Mouse (Mus musculus): Measurements from ENCODE around the gene Trpv4.

Trpv4 gene

GRCm38 (mm10) chr5:114620305-114620704 lies 37.9 kb downstream of the Trpv4 start:
- no peak for DNase-seq (ENCODE audit: low spot score in 2 of 2)

- DNase-seq (ENCODE audit: low spot score in 2 of 2), result peak; percentile 30 to 50
These were observed 39.4 kb downstream of the Trpv4 start for GRCm38 (mm10) chr5:114618851-114619250.

GRCm38 (mm10) chr5:114617809-114618208 lies 40.4 kb downstream of the Trpv4 start:
- no peak for DNase-seq (ENCODE audit: low spot score in 2 of 2)

DNA sequence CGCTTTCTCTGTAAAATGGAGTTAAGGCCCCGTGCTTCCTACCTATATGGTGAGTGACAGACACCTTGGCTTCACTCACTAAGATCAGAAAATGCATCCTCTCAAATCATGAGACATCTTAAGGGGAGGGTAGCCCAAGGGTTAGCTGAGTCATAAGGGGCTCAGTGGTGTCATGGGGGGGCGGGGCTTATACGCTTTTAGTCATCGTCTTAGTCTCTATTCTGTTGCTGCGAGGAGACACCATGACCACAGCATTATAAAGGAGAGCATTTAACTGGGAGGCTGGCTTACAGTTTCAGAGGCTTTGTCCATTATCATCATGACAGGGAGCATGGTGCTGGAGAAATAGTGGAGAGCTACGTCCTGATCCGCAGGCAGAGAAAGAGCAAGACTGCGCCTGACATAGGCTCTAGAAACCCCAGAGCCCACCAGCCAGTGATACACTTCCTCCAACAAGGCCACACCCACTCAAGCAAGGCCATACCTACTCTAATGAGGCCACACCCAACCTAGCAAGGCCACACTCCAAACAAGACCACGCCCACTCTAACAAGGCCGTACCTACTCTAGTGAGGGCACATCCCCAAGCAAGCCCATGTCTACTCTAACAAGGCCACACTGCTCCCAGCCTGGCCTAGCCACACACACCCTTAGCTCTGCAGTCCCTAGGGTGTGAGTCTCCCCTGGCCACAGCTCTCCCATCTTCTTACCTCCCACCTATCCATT lies 41.7 kb downstream of the Trpv4 start:
- no peak for DNase-seq (ENCODE audit: low spot score in 2 of 2)

- no peak for DNase-seq (ENCODE audit: low spot score in 2 of 2)
These were observed 43.4 kb downstream of the Trpv4 start for GRCm38 (mm10) chr5:114614863-114615262.

DNA sequence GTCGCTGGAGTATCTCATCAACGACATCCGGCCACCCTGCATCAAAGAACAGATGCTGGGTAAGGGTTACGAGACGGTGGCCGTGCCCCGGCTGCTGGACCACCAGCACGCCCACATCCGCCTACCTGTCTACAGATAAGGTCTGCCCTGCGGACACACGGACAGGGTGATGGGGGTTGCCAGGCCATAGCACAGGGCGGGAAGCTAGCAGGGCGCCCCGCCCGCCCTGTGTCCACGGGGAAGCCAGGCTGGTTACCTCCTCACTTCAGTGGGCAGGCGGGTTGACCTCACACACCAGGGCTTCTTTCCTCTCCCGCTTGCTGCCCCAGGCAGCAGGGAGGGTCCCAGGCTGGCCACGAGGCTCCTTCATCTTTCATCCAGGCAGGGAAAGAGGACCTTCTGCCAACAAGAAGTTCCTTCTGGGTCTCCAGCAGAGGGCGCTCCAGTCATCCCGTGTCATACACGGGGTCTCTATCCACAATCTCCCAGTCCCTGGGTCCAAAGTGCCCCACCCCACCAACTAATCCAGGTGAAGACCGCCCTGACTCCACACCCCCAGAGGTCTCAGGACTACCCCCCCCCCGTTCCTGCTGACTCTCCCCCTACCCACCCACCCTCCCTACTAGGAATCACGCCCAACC lies 46.1 kb downstream of the Trpv4 start:
- DNase-seq (ENCODE audit: low spot score in 2 of 2), result no peak

DNA sequence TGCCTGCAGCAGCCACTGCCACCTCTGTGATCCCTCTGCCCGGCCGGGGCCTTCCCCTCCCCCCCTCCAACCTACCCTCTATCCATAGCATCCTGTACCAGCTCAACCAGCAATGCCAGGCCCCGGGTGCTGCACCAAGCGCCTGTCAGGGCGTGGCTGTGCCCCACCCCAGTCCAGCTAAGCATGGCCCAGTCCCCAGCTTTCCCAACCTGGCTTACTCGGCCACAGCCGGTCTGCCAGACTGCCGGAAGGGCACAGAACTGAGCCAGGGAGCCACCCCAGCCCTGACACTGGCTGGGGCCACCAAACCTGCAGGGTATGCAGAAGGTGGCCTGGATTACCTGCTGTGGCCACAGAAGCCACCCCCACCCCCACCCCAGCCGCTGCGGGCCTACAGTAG lies 47.0 kb downstream of the Trpv4 start:
- no peak for DNase-seq (ENCODE audit: low spot score in 2 of 2)

GRCm38 (mm10) chr5:114608516-114608915 lies 49.7 kb downstream of the Trpv4 start:
- DNase-seq (ENCODE audit: low spot score in 2 of 2), result peak; percentile 33 to 72

DNA sequence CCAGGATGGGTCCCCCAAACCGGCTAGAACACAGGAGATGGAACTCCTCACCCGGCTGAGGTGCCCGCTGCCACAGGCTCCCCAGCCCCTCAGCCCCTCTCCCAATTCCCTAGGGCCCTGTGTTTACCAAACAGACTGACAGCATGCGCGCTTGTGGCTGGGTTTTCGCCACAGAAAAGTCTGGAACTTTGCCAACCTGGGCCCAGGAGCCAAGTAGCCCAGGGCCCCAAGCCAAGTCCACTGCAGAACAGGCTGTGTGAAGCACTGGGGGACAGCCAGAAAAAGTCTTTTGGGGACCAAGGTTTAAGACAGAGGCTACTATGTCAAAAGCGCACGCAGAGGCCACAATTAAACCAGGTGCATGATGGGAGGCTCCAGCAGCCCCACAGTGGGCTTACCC lies 50.6 kb downstream of the Trpv4 start:
- DNase-seq (ENCODE audit: low spot score in 2 of 2), result no peak

- DNase-seq (ENCODE audit: low spot score in 2 of 2), result no peak
These were observed 52.2 kb downstream of the Trpv4 start for GRCm38 (mm10) chr5:114605981-114606380.

DNA sequence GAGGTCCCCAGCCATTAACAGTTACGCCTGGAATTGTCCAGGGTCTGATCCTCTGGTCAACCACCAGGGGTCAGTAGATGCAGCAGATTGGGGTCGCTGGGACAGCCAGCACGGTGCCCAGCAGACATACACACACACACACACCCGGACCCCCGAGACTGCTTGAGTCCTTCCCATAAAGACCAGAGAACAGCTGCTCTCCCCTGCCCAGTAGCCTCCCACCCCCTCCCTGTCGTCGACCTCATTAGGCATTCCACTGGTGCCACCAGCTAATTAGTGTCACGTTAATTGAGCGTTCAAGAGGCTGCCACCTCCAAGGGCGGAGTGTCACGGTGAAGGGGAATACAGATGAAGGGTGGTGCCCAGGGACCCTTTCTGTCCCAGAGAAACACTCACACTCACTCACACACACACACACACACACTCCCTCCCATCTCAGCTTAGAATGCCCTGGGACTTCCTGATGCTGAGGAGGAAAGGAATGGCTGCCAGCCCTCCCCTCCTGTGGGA lies 53.4 kb downstream of the Trpv4 start:
- no peak for DNase-seq (ENCODE audit: low spot score in 2 of 2)

DNA sequence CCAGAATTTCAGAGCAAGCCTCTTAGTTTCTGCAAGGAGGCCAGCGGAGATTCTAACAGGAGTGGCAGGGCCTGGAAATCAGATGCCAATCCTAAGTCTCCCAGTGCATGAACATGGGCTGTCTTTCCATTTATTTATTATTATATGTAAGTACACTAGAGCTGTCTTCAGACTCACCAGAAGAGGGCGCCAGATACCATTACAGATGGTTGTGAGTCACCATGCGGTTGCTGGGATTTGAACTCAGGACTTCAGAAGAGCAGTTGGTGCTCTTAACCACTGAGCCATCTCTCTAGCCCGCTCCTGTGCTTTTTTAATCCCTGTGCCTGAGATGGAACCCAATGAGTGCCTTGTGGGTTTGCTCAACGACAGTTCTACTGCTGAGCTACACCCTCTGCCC lies 54.2 kb downstream of the Trpv4 start:
- DNase-seq (ENCODE audit: low spot score in 2 of 2), result no peak

- DNase-seq (ENCODE audit: low spot score in 2 of 2), result no peak
These were observed 56.2 kb downstream of the Trpv4 start for GRCm38 (mm10) chr5:114602012-114602411.

DNA sequence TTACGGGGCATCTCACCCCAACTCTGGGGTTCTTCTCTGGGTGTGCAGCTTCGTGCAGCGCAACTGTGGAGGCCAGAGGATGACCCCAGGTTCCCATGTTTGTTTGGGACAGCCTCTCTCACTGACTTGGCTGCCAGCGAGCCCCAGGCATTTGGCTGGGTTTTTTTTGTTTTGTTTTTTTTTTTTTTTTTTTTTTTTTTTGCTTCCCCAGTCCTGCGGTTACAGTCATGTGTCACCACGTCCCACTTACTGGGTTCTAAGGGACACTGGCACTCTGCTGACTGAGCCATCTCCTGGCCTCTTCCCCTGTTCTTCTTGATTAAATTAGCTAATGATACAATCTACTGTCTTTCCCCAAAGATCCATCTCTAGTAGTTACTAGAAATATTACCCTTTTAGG lies 60.6 kb downstream of the Trpv4 start:
- no peak for DNase-seq (ENCODE audit: low spot score in 2 of 2)

- DNase-seq (ENCODE audit: low spot score in 2 of 2), result no peak
These were observed 61.0 kb downstream of the Trpv4 start for GRCm38 (mm10) chr5:114597222-114597621.

DNA sequence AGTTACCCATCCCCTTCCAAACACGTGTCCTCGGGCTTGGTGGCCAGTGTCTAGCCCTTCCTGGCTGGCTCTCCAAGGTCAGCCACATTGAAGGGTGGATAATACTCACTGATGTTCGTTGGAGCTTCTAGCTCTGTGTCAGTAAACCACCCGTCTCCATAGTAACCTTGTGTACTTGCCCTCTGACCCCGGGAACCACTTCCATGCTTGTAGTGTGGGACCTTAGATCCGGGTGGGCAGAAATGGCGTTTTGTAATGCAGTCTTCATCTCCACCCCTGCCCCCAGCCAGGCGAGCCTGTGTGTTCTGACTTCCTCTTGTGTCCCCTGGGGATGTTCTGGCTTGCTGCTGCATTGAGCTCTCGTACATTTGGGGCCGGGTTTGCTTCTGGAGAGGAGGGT lies 61.6 kb downstream of the Trpv4 start:
- no peak for DNase-seq (ENCODE audit: low spot score in 2 of 2)

DNA sequence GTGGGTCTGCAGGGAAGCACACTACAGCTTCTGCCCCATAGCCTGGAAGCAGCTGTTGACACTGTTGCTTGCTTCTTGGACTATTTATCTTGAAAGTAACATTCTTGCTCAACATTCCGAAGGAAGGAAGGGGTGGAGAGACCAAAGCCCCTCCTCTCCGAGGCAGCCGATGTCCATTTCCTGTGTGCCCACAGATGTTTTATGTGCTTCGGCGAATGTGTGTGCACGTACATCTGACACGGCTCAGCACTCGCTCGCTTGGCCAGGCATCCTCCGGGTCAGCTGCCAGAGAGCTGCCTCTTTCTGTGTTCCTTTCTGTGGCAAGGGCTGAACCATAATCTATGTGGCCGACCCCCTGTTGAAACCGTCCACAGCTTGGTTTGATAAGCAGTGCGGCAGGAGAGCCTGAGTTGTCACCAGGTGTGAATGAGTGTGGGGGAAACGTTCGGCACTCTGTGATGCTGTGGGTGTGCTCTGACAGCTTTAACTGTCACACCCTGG lies 63.4 kb downstream of the Trpv4 start:
- peak in 1 of 2 experiments; percentile 15 for DNase-seq (ENCODE audit: low spot score in 2 of 2)

- DNase-seq (ENCODE audit: low spot score in 2 of 2), result no peak
These were observed 64.3 kb downstream of the Trpv4 start for GRCm38 (mm10) chr5:114593949-114594348.

DNA sequence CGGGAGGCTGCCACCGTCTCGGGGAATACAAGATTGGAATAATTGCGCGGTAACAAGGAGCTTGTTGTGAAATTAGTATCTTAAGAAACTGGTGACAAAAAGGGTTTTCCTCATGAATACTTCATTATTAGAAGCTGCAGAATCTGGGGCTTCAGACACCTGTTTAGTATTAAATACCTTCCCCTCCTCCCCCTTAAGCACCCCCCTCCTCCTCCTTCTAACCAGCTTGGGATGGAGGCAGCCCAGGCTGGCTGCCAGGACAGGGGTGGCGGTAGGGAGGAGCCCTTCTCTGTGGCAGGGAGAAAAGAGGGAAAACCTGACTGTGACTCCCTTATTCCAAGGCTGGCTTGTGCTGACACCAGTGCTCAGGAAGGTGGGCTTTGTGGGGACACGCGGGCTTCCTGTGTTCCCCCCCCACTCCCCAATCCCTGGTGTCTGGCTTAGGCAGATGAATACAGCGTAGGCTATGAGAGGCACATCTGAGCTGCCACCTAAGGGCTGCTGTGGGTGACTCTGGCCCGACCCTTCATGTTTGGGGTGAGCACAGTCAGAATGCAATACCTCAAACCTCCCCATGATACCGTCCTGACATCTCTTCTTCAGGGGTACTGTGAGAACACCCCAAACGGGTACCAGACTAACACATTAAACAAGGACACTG lies 64.9 kb downstream of the Trpv4 start:
- no peak for DNase-seq (ENCODE audit: low spot score in 2 of 2)

DNA sequence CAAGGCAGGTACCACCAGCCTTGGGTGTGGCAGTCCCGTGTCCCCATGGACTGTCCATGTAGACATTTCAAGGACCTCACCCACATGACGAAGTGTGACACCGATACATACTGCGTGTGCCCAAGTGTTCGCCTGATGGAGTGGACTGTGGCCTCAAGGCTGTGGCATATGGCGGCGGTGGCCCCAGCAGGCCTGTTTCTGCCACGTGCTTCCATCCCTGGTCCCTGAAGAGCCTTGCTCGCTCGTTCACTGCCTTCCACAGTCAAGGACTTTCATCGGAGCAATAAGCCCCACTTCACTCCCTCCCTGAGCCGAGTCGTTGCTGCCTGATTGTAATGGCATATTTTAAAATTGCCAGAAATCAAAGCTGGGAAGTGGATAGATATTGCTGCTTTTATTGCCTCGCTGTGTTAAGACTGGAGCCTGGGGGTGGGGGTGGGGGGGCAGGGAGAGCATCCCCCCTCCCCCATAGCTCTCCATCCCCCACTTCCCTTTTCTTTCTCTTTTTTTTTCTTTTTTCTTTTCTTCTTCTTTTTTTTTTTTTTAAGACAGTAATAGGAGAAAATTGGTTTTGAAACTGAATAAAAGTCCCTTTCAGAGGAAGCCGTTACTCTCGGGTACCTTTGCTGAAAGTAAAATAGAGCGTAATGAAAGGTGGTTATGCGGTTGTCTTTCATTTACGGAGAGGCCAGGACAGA lies 65.6 kb downstream of the Trpv4 start:
- DNase-seq (ENCODE audit: low spot score in 2 of 2), result no peak

DNA sequence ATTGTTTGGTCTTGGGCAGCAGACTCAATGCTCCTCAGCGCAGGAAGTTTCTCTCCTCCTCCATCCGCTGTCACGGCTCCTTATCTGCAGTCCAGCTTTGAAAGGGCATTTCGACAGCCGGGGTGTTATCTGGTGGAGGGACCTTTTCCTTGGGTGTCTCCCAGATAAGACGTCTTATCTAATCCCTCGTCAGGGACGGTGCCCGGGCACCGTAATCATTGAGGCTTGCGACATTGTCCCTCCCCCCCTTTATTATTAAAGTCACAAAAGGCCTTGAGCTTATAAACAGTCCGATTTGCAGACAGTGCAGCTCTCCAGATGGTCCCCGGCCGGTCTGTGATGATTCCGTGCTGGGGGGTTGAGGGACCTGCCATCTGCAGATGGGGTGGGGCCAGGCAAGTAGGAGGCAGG lies 67.1 kb downstream of the Trpv4 start:
- no peak for DNase-seq (ENCODE audit: low spot score in 2 of 2)

All from urinary bladder, adult 18-20 months (tissue).